Mouse (Mus musculus): ENCODE measurements around the gene Zfp985. TPM values are rescaled to one million over a fixed set of nuclear protein-coding genes. Genes with fewer than 3 reads are reported as not detected.
"Not testable (repeated sequence)": the region's sequence is repeated elsewhere in the genome, so short reads cannot be mapped to it uniquely, and the experiment has no call there.

Zfp985 gene
- polyA plus RNA-seq, 1 experiment = 0.82 TPM

- Histone ChIP-seq H3K27ac (ENCODE audit: control insufficient read depth, insufficient read depth, low read depth, low read length, poor library complexity) (no peak overlapping the region), H3K4me1 (ENCODE audit: control insufficient read depth, insufficient read depth, low read length) (no peaks in the 10 kb centered on the region), H3K4me3 (replicated peaks; ENCODE audit: control insufficient read depth, low read depth, low read length) (no peak overlapping the region)
- TF ChIP-seq POLR2A (IDR thresholded peaks at IDR 0.05; ENCODE audit: borderline replicate concordance, control insufficient read depth, low read depth, low read length) (no peak), CTCF (IDR thresholded peaks at IDR 0.05; ENCODE audit: control insufficient read depth, insufficient read depth, low read length) (no peak)
- 58% methylated on average over 1 of the region's 1 CpGs for WGBS
These were observed 44.6 kb downstream of the Zfp985 start for GRCm38 (mm10) chr4:147597685-147598084.

- no peak for TF ChIP-seq CTCF (IDR thresholded peaks at IDR 0.05; ENCODE audit: control insufficient read depth, insufficient read depth, low read length)
- no peak for TF ChIP-seq POLR2A (IDR thresholded peaks at IDR 0.05; ENCODE audit: borderline replicate concordance, control insufficient read depth, low read depth, low read length)
- no peak overlapping the region for H3K4me3 ChIP-seq (replicated peaks; ENCODE audit: control insufficient read depth, low read depth, low read length)
- 47% methylated on average over 2 of the region's 2 CpGs for WGBS
- H3K4me1 ChIP-seq (ENCODE audit: control insufficient read depth, insufficient read depth, low read length) = no peaks in the 10 kb centered on the region
- no peak overlapping the region for H3K27ac ChIP-seq (ENCODE audit: control insufficient read depth, insufficient read depth, low read depth, low read length, poor library complexity)
These were observed 45.8 kb downstream of the Zfp985 start for GRCm38 (mm10) chr4:147598831-147599230.

- Histone ChIP-seq H3K4me3 (replicated peaks; ENCODE audit: control insufficient read depth, low read depth, low read length) (no peak overlapping the region), H3K4me1 (ENCODE audit: control insufficient read depth, insufficient read depth, low read length) (no peaks in the 10 kb centered on the region), H3K27ac (ENCODE audit: control insufficient read depth, insufficient read depth, low read depth, low read length, poor library complexity) (no peak overlapping the region)
- TF ChIP-seq CTCF (IDR thresholded peaks at IDR 0.05; ENCODE audit: control insufficient read depth, insufficient read depth, low read length) (no peak), POLR2A (IDR thresholded peaks at IDR 0.05; ENCODE audit: borderline replicate concordance, control insufficient read depth, low read depth, low read length) (no peak)
- 44% methylated on average over 1 of the region's 1 CpGs for WGBS
These were observed 48.8 kb downstream of the Zfp985 start for GRCm38 (mm10) chr4:147601881-147602280.

- 63% methylated on average over 4 of the region's 4 CpGs for WGBS
- no peak for TF ChIP-seq POLR2A (IDR thresholded peaks at IDR 0.05; ENCODE audit: borderline replicate concordance, control insufficient read depth, low read depth, low read length)
- TF ChIP-seq CTCF (IDR thresholded peaks at IDR 0.05; ENCODE audit: control insufficient read depth, insufficient read depth, low read length) = no peak
- H3K27ac ChIP-seq (ENCODE audit: control insufficient read depth, insufficient read depth, low read depth, low read length, poor library complexity) = no peak overlapping the region
- H3K4me3 ChIP-seq (replicated peaks; ENCODE audit: control insufficient read depth, low read depth, low read length) = no peak overlapping the region
- no peaks in the 10 kb centered on the region for H3K4me1 ChIP-seq (ENCODE audit: control insufficient read depth, insufficient read depth, low read length)
These were observed 50.7 kb downstream of the Zfp985 start for GRCm38 (mm10) chr4:147603806-147604205.

GRCm38 (mm10) chr4:147605521-147605920 lies 52.4 kb downstream of the Zfp985 start:
- H3K4me3 ChIP-seq (replicated peaks; ENCODE audit: control insufficient read depth, low read depth, low read length) = no peak overlapping the region
- H3K4me1 ChIP-seq (ENCODE audit: control insufficient read depth, insufficient read depth, low read length) = no peaks in the 10 kb centered on the region
- WGBS = 73% methylated on average over 4 of the region's 4 CpGs
- TF ChIP-seq CTCF (IDR thresholded peaks at IDR 0.05; ENCODE audit: control insufficient read depth, insufficient read depth, low read length) (no peak), POLR2A (IDR thresholded peaks at IDR 0.05; ENCODE audit: borderline replicate concordance, control insufficient read depth, low read depth, low read length) (no peak)
- no peak overlapping the region for H3K27ac ChIP-seq (ENCODE audit: control insufficient read depth, insufficient read depth, low read depth, low read length, poor library complexity)

GRCm38 (mm10) chr4:147606511-147606910 lies 53.4 kb downstream of the Zfp985 start:
- H3K4me3 ChIP-seq (replicated peaks; ENCODE audit: control insufficient read depth, low read depth, low read length); H3K4me1 ChIP-seq (ENCODE audit: control insufficient read depth, insufficient read depth, low read length); H3K27ac ChIP-seq (ENCODE audit: control insufficient read depth, insufficient read depth, low read depth, low read length, poor library complexity): not testable (repeated sequence)
- WGBS = 73% methylated on average over 6 of the region's 6 CpGs

GRCm38 (mm10) chr4:147633818-147634262 lies 80.8 kb downstream of the Zfp985 start:
- WGBS = no CpG with 5 or more reads among the region's 2 CpGs
- H3K4me1 ChIP-seq (ENCODE audit: control insufficient read depth, insufficient read depth, low read length); H3K27ac ChIP-seq (ENCODE audit: control insufficient read depth, insufficient read depth, low read depth, low read length, poor library complexity); H3K4me3 ChIP-seq (replicated peaks; ENCODE audit: control insufficient read depth, low read depth, low read length): not testable (repeated sequence)

Other genes with a start within 250 kb of the Zfp985 start
- gene Zfp988, start 247.6 kb upstream of the Zfp985 start, polyA plus RNA-seq (2011; ENCODE audit: insufficient read depth, insufficient read length, low replicate concordance, missing spikeins) = 4.7 TPM in 1 of 2 replicates, not detected in the other
- 10.5 TPM in 1 of 2 replicates, not detected in the other for gene Zfp978, start 192.0 kb upstream of the Zfp985 start, polyA plus RNA-seq (2011; ENCODE audit: insufficient read depth, insufficient read length, low replicate concordance, missing spikeins)
- 4.2 TPM in 1 of 2 replicates, not detected in the other for gene Zfp982, start 60.9 kb upstream of the Zfp985 start, polyA plus RNA-seq (2011; ENCODE audit: insufficient read depth, insufficient read length, low replicate concordance, missing spikeins)
- gene Gm16503, start 13.1 kb upstream of the Zfp985 start, polyA plus RNA-seq (2011; ENCODE audit: insufficient read depth, insufficient read length, low replicate concordance, missing spikeins) = 0.60 and 0.68 TPM in 2 replicates
- gene Zfp979, start 89.2 kb downstream of the Zfp985 start, polyA plus RNA-seq (2011; ENCODE audit: insufficient read depth, insufficient read length, low replicate concordance, missing spikeins) = 0.86 and 6.6 TPM in 2 replicates
- gene Zfp534, start 149.3 kb downstream of the Zfp985 start, polyA plus RNA-seq (2011; ENCODE audit: insufficient read depth, insufficient read length, low replicate concordance, missing spikeins) = 2.3 TPM in 1 of 2 replicates, not detected in the other

Data from bone marrow, adult 2 months (tissue).